Mouse (Mus musculus): ENCODE results near the gene Ktn1. TPM values are rescaled to one million over a fixed set of nuclear protein-coding genes. Genes with fewer than 3 reads are reported as not detected.
A peak's percentile ranks its signal among the peaks of the same experiment; 100 is the strongest.

Gene Ktn1
- polyA plus RNA-seq, 1 experiment from 2014 or later: 23.6 TPM

DNA sequence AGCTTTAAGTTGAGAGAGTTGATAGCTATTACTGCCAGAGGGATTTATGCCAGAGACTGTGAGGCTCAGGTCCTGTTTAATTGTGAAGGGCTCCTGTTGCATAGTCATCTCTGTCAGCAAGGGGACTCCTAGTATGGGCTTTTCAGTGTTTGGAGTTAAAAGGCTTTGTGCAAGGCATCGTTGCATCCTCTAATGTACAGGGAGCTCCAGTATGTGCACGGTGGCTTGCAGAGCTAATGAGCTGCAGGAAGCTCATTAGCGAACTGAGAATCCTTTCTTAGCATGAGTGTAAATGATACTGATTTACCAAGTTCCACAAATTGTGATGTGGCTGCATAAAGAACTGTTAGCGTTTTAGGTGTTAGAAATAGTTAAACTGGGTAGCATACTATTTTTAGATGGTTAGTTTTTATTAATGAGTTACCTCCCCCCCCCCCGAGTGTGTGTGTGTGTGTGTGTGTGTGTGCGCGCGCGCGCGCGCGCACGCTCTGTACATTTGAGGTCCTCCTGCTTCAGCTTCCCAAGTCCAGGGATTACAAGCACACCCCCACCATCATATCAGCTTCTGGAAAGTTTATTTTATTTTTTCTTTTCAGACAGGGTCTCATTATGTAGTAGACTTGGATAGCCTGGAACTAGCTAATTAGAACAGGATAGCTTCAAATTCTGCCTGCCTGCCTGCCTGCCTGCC lies 69.8 kb downstream of the Ktn1 start:
- no peaks in the 10 kb centered on the region for H3K79me2 ChIP-seq (ENCODE audit: inconsistent target)
- peaks cover 8% of the 10 kb centered on the region for H3K36me3 ChIP-seq (ENCODE audit: inconsistent target)
- WGBS (ENCODE audit: missing documents): 96% methylated on average over 7 of the region's 14 CpGs
- H3K4me3 ChIP-seq (ENCODE audit: inconsistent target): no peak overlapping the region
- H3K27ac ChIP-seq: no peak overlapping the region

DNA sequence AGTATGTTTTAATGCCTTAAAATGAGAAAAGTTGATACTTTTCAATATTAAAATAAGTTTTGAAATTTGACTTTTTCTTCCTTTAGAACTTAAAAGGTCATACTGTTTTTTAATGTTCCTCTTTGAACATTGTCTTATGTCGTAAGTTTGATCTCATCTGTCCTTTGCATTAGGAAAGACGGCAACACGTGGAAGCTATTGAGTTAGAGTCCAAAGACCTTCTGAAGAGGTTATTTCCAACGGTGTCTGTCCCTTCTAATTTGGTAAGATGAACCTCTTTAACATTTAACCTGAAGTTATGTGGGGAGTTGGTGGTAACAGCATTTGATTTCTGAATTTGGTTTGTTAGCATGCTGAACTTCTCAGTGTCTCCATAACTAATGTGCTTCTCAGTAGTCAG lies 71.8 kb downstream of the Ktn1 start:
- 92% methylated on average over 4 of the region's 4 CpGs for WGBS (ENCODE audit: missing documents)
- Histone ChIP-seq H3K4me3 (ENCODE audit: inconsistent target) (no peak overlapping the region), H3K27ac (no peak overlapping the region), H3K36me3 (ENCODE audit: inconsistent target) (peaks cover 27% of the 10 kb centered on the region), H3K79me2 (ENCODE audit: inconsistent target) (no peaks in the 10 kb centered on the region)

DNA sequence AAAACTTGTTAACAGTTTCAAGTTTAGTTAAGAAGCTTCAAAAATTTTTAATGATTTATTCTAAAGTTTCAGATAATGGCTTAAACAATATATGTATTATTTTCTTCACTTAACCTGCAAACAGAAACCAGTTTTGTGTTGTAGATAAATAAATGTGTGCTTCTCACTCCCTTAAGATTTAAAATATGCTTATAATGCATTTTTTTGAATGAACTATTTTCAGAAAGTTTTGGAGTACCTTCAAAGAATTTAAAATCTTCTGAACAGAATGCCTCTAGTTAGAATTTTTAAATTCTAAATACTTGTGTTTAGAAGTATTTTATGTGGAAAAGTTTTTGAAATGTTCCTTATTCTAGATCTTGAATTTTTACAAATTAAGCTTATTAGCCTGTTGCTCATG lies 74.8 kb downstream of the Ktn1 start:
- H3K27ac ChIP-seq: no peak overlapping the region
- no peak overlapping the region for H3K4me3 ChIP-seq (ENCODE audit: inconsistent target)
- H3K79me2 ChIP-seq (ENCODE audit: inconsistent target): no peaks in the 10 kb centered on the region
- H3K36me3 ChIP-seq (ENCODE audit: inconsistent target): peaks cover 53% of the 10 kb centered on the region

DNA sequence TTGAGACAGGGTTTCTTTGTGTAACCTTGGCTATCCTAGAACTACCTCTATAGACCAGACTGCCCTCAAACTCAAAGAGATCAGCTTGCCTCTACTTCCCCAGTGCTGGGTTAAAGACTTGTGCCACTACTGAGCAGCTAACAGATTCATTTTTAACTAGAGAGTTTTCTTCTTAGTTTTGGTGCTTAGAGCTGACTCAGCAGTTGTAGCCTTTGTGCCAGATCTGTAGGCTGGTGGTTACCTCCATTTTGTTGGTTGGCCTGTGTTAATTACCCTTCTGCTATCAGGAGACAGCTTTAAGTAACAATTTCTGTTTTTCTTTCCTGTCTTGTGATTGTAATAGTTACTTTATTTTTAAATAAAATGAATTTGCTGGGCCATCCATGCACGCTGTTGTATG lies 80.3 kb downstream of the Ktn1 start:
- Histone ChIP-seq H3K4me3 (ENCODE audit: inconsistent target) (no peak overlapping the region), H3K36me3 (ENCODE audit: inconsistent target) (peaks cover 55% of the 10 kb centered on the region), H3K27ac (no peak overlapping the region), H3K79me2 (ENCODE audit: inconsistent target) (no peaks in the 10 kb centered on the region)
- WGBS (ENCODE audit: missing documents): 94% methylated on average over 1 of the region's 1 CpGs

- Histone ChIP-seq H3K4me3 (ENCODE audit: inconsistent target) (no peak overlapping the region), H3K36me3 (ENCODE audit: inconsistent target) (peaks cover 15% of the 10 kb centered on the region; the same call in 1 of the 2 replicates), H3K27ac (peak overlapping the region; percentile 7; the same call in 1 of the 2 replicates), H3K79me2 (ENCODE audit: inconsistent target) (no peaks in the 10 kb centered on the region)
- WGBS (ENCODE audit: missing documents): 48% methylated on average over 12 of the region's 12 CpGs
These were observed 87.1 kb downstream of the Ktn1 start for GRCm38 (mm10) chr14:47735354-47735753.

- WGBS (ENCODE audit: missing documents): 85% methylated on average over 7 of the region's 8 CpGs
- Histone ChIP-seq H3K36me3 (ENCODE audit: inconsistent target) (peaks cover 14% of the 10 kb centered on the region; the same call in 1 of the 2 replicates), H3K27ac (no peak overlapping the region), H3K79me2 (ENCODE audit: inconsistent target) (no peaks in the 10 kb centered on the region), H3K4me3 (ENCODE audit: inconsistent target) (no peak overlapping the region)
These were observed 88.2 kb downstream of the Ktn1 start for GRCm38 (mm10) chr14:47736471-47736870.

GRCm38 (mm10) chr14:47740316-47740996 lies 92.2 kb downstream of the Ktn1 start:
- peaks cover 14% of the 10 kb centered on the region; the same call in 1 of the 2 replicates for H3K36me3 ChIP-seq (ENCODE audit: inconsistent target)
- no peaks in the 10 kb centered on the region for H3K79me2 ChIP-seq (ENCODE audit: inconsistent target)
- WGBS (ENCODE audit: missing documents): 82% methylated on average over 5 of the region's 5 CpGs
- H3K27ac ChIP-seq: no peak overlapping the region
- no peak overlapping the region for H3K4me3 ChIP-seq (ENCODE audit: inconsistent target)

DNA sequence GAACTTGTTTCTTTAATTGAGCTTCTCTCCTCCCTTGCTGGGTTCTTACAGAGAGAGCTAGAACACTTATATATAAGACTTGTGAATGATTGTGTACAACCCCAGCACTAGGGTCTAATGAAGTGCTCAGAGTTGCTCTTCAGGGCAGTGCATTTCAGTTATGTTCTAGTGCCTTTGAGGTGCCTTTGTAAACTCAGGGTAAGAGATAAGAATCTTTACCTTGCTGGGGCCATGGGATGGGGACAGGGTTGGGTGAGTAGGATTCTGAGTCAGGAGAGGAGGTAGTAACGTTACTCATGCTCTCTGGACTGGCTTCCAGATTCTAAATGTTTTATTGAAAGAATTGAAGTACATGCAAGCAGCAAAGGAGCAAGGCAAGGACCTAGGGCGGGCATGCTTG lies 92.8 kb downstream of the Ktn1 start:
- Histone ChIP-seq H3K27ac (no peak overlapping the region), H3K79me2 (ENCODE audit: inconsistent target) (no peaks in the 10 kb centered on the region), H3K36me3 (ENCODE audit: inconsistent target) (peaks cover 14% of the 10 kb centered on the region; the same call in 1 of the 2 replicates), H3K4me3 (ENCODE audit: inconsistent target) (no peak overlapping the region)
- WGBS (ENCODE audit: missing documents): 100% methylated on average over 2 of the region's 2 CpGs

- no peaks in the 10 kb centered on the region for H3K79me2 ChIP-seq (ENCODE audit: inconsistent target)
- no peak overlapping the region for H3K4me3 ChIP-seq (ENCODE audit: inconsistent target)
- no peak overlapping the region for H3K27ac ChIP-seq
- H3K36me3 ChIP-seq (ENCODE audit: inconsistent target): peaks cover 2% of the 10 kb centered on the region; the same call in 1 of the 2 replicates
- WGBS (ENCODE audit: missing documents): 94% methylated on average over 7 of the region's 7 CpGs
These were observed 94.4 kb downstream of the Ktn1 start for GRCm38 (mm10) chr14:47742674-47743073.

DNA sequence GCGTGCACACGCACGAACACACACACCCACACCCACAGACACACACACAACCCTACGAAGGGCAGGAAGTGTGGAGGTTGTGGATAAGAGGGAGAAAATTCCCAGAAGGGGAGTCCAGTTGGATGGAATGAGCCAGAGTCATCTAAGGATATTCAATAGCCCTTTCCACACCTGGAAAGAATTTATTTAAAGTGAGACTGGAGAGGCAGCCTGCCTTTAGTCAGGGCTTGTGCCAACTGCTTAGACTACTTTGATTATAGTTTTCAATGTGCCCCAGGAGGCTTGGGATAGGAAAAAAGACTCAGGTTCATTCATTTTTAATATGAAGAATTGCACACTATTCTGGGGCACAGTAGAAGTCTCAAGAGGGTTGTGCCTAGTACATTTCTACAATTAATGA lies 96.8 kb downstream of the Ktn1 start:
- Histone ChIP-seq H3K4me3 (ENCODE audit: inconsistent target) (no peak overlapping the region), H3K79me2 (ENCODE audit: inconsistent target) (no peaks in the 10 kb centered on the region), H3K36me3 (ENCODE audit: inconsistent target) (no peaks in the 10 kb centered on the region), H3K27ac (no peak overlapping the region)
- WGBS (ENCODE audit: missing documents): 91% methylated on average over 4 of the region's 4 CpGs

DNA sequence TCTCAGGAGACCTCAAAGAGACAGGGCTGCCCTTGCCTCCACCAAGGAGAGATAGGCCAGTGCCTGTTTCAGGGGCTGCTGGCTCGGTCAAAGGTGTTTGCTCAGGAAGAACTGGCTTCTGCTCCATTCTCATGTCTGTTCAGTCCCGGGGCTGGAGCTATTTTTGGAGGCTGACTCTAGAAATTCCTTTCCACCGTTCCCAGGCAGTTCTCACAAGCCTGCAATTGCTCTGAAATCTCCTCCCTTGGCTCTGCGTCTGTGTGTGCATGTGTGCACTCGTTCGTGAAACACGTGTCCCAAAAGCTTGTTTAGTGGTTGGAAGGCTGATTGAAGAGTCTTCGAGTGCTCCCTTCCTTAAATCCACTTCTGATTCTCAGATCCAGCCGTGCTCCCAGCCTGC lies 99.3 kb downstream of the Ktn1 start:
- Histone ChIP-seq H3K79me2 (ENCODE audit: inconsistent target) (no peaks in the 10 kb centered on the region), H3K36me3 (ENCODE audit: inconsistent target) (no peaks in the 10 kb centered on the region), H3K27ac (no peak overlapping the region), H3K4me3 (ENCODE audit: inconsistent target) (no peak overlapping the region)
- whole genome bisulfite sequencing (ENCODE audit: missing documents): 85% methylated on average over 9 of the region's 9 CpGs

GRCm38 (mm10) chr14:47748714-47749113 lies 100.5 kb downstream of the Ktn1 start:
- H3K79me2 ChIP-seq (ENCODE audit: inconsistent target): no peaks in the 10 kb centered on the region
- no peaks in the 10 kb centered on the region for H3K36me3 ChIP-seq (ENCODE audit: inconsistent target)
- H3K4me3 ChIP-seq (ENCODE audit: inconsistent target): no peak overlapping the region
- 95% methylated on average over 2 of the region's 3 CpGs for WGBS (ENCODE audit: missing documents)
- H3K27ac ChIP-seq: no peak overlapping the region

DNA sequence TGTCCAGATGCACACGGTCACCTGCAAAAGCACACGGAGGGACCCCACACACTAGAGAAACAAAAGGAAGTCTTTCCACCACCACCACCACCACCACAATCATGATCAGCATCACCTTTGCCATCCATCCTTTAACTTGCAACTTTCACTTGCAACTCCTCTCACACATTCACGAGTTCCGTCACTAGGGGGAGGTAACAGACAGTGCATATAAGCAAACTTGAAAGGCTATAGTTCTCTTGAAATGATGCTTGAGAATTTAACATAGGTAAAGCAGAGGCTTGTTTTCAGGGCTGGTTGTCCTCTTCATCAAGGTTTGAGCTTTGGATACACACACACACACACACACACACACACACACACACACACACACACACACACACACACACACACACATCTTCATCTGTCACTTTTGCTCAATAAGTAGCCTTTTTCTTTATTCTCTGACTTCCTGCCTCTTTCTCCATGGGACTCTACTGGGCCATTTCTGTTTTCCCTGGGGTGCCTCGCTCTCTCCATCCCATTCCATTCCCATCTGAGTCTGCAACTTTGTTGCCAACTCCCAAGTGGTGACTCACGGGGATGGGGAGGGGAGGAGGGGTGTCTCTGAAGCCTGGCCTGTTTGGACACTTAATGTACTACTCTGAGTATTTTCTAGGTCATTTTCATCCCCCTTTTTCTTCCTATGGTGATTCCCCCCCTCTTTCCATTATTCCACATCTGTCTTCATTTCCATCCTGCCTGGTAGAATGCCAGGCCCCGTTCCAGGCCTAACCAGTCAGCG lies 103.4 kb downstream of the Ktn1 start:
- no peaks in the 10 kb centered on the region for H3K36me3 ChIP-seq (ENCODE audit: inconsistent target)
- H3K27ac ChIP-seq: no peak overlapping the region
- WGBS (ENCODE audit: missing documents): 52% methylated on average over 8 of the region's 8 CpGs
- no peaks in the 10 kb centered on the region for H3K79me2 ChIP-seq (ENCODE audit: inconsistent target)
- no peak overlapping the region for H3K4me3 ChIP-seq (ENCODE audit: inconsistent target)

DNA sequence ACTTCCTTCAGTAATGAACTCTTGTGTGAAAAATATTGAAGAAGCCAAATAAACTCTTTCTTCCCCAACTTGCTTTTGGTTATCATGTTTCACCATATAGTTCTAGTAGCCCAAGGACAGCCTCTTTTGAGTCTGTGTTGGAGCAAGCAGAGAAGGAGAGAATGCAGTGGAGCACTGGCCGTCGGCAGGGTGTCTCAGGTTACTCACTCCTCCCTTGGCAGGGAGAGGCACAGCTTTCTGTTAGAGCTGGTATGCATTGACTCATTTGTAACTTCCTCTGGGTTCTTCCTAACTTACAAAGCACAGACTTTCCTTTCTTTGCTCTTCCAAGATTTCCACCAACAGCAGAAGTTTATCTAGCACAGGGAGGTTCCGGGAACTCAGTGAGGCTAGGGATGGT lies 105.3 kb downstream of the Ktn1 start:
- 77% methylated on average over 3 of the region's 3 CpGs for WGBS (ENCODE audit: missing documents)
- Histone ChIP-seq H3K4me3 (ENCODE audit: inconsistent target) (no peak overlapping the region), H3K79me2 (ENCODE audit: inconsistent target) (no peaks in the 10 kb centered on the region), H3K27ac (no peak overlapping the region), H3K36me3 (ENCODE audit: inconsistent target) (no peaks in the 10 kb centered on the region)
